Mouse (Mus musculus): ENCODE data around the gene Atg5.
"Not testable (repeated sequence)": the region's sequence is repeated elsewhere in the genome, so short reads cannot be mapped to it uniquely, and the experiment has no call there.

Atg5 gene

GRCm38 (mm10) chr10:44309250-44309649, 41.1 kb downstream of the Atg5 start:
- no peak for DNase-seq (ENCODE audit: low read depth, low spot score)

GRCm38 (mm10) chr10:44315276-44315675, 47.1 kb downstream of the Atg5 start:
- no peak for DNase-seq (ENCODE audit: low read depth, low spot score)

GRCm38 (mm10) chr10:44316280-44317270, 48.4 kb downstream of the Atg5 start:
- DNase-seq (ENCODE audit: low read depth, low spot score) = no peak

GRCm38 (mm10) chr10:44322166-44322565, 54.0 kb downstream of the Atg5 start:
- no peak for DNase-seq (ENCODE audit: low read depth, low spot score)

- DNase-seq (ENCODE audit: low read depth, low spot score) = no peak
Observed at GRCm38 (mm10) chr10:44323070-44323775, 55.1 kb downstream of the Atg5 start.

- DNase-seq (ENCODE audit: low read depth, low spot score) = no peak
Observed at GRCm38 (mm10) chr10:44323836-44324235, 55.7 kb downstream of the Atg5 start.

- DNase-seq (ENCODE audit: low read depth, low spot score) = no peak
Observed at GRCm38 (mm10) chr10:44325551-44326500, 57.7 kb downstream of the Atg5 start.

GRCm38 (mm10) chr10:44327057-44327456, 58.9 kb downstream of the Atg5 start:
- no peak for DNase-seq (ENCODE audit: low read depth, low spot score)

GRCm38 (mm10) chr10:44328347-44328746, 60.2 kb downstream of the Atg5 start:
- peak; percentile 14 for DNase-seq (ENCODE audit: low read depth, low spot score)

GRCm38 (mm10) chr10:44330717-44331116, 62.6 kb downstream of the Atg5 start:
- DNase-seq (ENCODE audit: low read depth, low spot score) = no peak

GRCm38 (mm10) chr10:44331469-44331868, 63.3 kb downstream of the Atg5 start:
- no peak for DNase-seq (ENCODE audit: low read depth, low spot score)

- DNase-seq (ENCODE audit: low read depth, low spot score) = not testable (repeated sequence)
Observed at GRCm38 (mm10) chr10:44332656-44333055, 64.5 kb downstream of the Atg5 start.

GRCm38 (mm10) chr10:44336641-44337382, 68.7 kb downstream of the Atg5 start:
- not testable (repeated sequence) for DNase-seq (ENCODE audit: low read depth, low spot score)

- DNase-seq (ENCODE audit: low read depth, low spot score) = no peak
Observed at GRCm38 (mm10) chr10:44338571-44338970, 70.4 kb downstream of the Atg5 start.

- DNase-seq (ENCODE audit: low read depth, low spot score) = no peak
Observed at GRCm38 (mm10) chr10:44339326-44339725, 71.2 kb downstream of the Atg5 start.

GRCm38 (mm10) chr10:44340928-44341327, 72.8 kb downstream of the Atg5 start:
- DNase-seq (ENCODE audit: low read depth, low spot score) = no peak

- no peak for DNase-seq (ENCODE audit: low read depth, low spot score)
Observed at GRCm38 (mm10) chr10:44341826-44342521, 73.8 kb downstream of the Atg5 start.

- no peak for DNase-seq (ENCODE audit: low read depth, low spot score)
Observed at GRCm38 (mm10) chr10:44343351-44343750, 75.2 kb downstream of the Atg5 start.

- no peak for DNase-seq (ENCODE audit: low read depth, low spot score)
Observed at GRCm38 (mm10) chr10:44347549-44348172, 79.5 kb downstream of the Atg5 start.

All from embryo, embryonic 11.5 days (tissue).